Mouse (Mus musculus) megakaryocyte, embryonic 14.5 days (primary cell): ENCODE results near the gene Dctn2. TPM values are rescaled to one million over a fixed set of nuclear protein-coding genes. Genes with fewer than 3 reads are reported as not detected.
A peak's percentile ranks its signal among the peaks of the same experiment; 100 is the strongest.
"Not testable (repeated sequence)": the region's sequence is repeated elsewhere in the genome, so short reads cannot be mapped to it uniquely, and the experiment has no call there.

Experiments
- H3K27me3 ChIP-seq: replicated peaks from 2 replicates; pipeline ENCODE3; 2012; ENCODE audit warnings: inconsistent platforms
- H3K36me3 ChIP-seq: replicated peaks from 2 replicates; pipeline ENCODE3; 2012; ENCODE audit warnings: low read length, inconsistent platforms, mixed read lengths
- H3K4me1 ChIP-seq: 2 replicates; pipeline ENCODE4 v1.6.1; 2012; ENCODE audit warnings: inconsistent platforms
- H3K4me3 ChIP-seq: replicated peaks from 2 replicates; pipeline ENCODE3; 2012; ENCODE audit warnings: moderate library complexity, mild to moderate bottlenecking, inconsistent platforms
- H3K9me3 ChIP-seq: 2 replicates; pipeline ENCODE4 v1.6.1; 2012; ENCODE audit warnings: inconsistent platforms
- FLI1 ChIP-seq: IDR thresholded peaks from 2 replicates; pipeline ENCODE4 v1.6.1; 2012; ENCODE audit warnings: low read length, inconsistent platforms, mixed read lengths
- GATA1 ChIP-seq: IDR thresholded peaks from 3 replicates; pipeline ENCODE4 v1.6.1; 2012; ENCODE audit warnings: mixed read lengths, low read length, inconsistent platforms, borderline replicate concordance
- polyA plus RNA-seq: library from polyadenylated mRNA; stranded (reverse); fragments of >175 nt; gene quantifications from 2 replicates; pipeline ENCODE4 v1.2.3, GENCODE M21; 2012; ENCODE audit warnings: low replicate concordance; ENCODE audit not compliant: insufficient read depth

The Dctn2 gene
- polyA plus RNA-seq, 1 experiment = 219 TPM

DNA sequence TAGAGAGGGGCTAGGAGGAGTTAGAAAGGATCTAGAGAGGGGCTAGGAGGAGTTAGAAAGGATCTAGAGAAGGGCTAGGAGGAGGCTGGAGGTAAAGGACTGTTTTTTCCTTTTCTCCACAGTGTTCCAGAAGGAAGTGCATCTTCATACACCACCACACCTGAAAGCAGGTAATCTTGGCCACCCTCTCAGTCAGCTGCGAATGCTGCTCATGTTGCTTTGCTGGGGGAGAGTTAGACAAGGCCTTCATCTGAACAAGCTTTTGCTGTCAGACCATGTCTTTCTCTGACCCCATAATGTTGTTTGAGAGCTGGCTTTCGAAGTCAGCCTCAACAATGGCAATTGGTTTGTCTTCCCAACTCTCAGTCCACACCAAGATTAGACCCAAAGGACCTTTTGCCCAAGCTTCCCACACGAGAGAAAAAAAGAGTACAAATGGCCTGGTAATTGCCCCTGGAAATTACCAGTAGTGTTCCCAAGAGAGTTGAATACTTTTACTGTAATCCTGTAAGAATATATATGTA is 27.5 kb downstream of the Dctn2 start:
- Histone ChIP-seq H3K27me3 (no peaks in the 10 kb centered on the region), H3K4me1 (peaks cover 68% of the 10 kb centered on the region), H3K4me3 (peak overlapping the region; percentile 86), H3K36me3 (peaks cover 73% of the 10 kb centered on the region), H3K9me3 (no peaks in the 10 kb centered on the region)
- TF ChIP-seq FLI1 (no peak), GATA1 (no peak)

DNA sequence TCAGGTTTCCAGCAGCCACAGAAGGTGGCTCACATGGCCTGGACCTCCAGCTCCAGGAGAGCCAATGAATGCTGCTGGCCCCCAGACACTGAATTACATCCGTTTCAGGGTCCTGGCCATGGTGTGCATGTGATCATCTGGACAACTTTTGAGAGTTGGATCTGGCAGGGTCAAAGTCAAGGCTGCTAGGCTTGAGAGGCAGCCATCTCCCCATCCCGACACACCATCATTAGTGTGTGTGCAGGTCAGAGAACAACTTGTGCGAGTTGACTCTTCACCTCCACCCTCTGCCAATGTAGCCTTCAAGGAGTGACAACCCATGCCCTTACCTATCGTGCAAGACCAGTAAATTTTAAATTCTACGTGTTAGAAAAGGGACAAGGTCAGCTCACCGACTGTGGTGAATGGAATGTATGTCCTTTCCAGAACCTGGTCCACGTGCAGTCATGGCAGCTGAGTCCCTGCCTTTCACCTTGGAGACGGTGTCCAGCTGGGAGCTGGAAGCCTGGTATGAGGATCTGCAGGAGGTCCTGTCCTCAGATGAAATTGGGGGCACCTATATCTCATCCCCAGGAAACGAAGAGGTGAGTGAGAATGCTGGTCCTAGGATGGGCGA is 28.8 kb downstream of the Dctn2 start:
- Histone ChIP-seq H3K4me3 (peak overlapping the region; percentile 44), H3K27me3 (no peaks in the 10 kb centered on the region), H3K9me3 (no peaks in the 10 kb centered on the region), H3K36me3 (peaks cover 86% of the 10 kb centered on the region), H3K4me1 (peaks cover 59% of the 10 kb centered on the region)
- no peak for TF ChIP-seq GATA1
- no peak for TF ChIP-seq FLI1

DNA sequence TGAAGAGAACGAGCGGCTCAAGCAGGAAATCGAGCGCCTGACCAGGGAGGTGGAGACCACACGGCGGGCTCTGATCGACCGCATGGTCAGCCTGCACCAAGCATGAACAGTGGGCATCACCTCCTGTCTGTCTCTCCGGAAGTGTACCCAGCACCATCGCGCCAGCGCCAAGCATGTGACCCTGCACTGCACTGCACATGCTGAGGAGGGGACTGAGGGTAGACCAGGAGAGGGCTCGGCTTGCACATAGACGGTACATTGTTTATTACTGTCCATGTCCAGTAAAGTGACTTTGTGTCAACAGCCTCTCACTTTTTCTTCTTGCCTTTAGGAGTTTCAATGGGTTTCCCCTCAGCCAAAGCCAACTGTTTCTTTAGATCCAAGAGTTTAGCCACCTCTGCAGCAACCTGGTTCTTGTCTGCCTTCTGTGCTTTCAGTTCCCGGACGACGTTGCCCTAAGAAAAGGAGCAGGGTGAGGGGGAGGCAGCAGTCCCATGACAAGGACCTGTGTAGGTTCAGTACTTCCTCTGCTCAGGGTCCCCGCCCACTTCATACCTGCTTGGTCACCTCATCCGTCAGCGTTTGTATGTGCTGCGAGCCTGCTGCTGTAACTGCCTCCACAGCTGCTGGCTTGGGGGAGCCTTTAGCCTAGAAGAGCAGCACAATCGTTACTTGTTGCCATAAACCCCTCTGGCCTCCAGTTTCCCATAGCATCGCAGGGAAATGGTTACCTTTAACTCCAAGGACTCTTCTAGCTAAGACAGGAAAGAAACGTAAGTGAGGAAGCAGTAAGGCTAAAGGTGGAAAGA is 30.0 kb downstream of the Dctn2 start:
- peaks cover 98% of the 10 kb centered on the region for H3K36me3 ChIP-seq
- peaks cover 57% of the 10 kb centered on the region for H3K4me1 ChIP-seq
- TF ChIP-seq FLI1 (no peak), GATA1 (no peak)
- no peaks in the 10 kb centered on the region for H3K9me3 ChIP-seq
- peak overlapping the region; percentile 63 for H3K4me3 ChIP-seq
- no peaks in the 10 kb centered on the region for H3K27me3 ChIP-seq

DNA sequence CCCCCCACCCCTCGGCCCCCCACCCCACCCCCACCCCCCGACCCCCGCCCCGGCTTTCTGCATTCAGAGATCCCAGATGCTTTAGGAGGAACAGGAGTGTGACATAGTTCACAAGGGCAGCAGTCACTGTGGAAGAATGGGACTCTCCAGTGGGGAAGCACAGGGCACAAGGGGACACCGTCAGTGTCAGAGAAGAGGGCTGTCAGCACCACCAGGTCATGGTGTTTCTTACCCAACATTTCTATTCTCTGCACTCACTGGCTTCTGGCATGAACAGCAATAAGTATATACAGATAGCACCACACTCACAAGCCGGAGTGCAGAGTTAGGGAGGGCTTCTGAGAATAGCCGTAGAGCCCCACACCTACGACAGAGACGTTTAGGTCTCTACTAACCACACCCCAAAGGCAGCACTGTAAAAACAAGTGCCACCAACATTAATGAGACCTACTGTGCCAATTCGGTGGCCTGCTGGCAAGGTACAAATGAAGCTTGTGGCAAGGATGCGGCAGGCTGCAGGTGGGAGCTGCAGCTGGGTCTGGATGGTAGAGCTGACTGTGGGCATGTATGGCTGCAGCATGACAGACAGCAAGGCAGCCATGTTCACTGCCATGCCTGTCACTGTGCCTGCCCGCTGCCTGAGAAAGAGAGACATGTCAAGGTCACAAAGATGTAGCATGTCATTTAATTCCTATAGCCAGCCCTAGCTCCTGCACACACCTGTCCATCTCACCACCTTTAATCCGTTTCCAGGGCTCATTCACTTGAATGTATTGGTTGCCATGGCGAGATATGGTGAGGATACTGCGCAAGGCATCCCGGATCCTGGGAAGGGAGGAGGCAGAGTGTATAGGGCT is 31.1 kb downstream of the Dctn2 start:
- H3K36me3 ChIP-seq = peaks cover 99% of the 10 kb centered on the region
- H3K4me1 ChIP-seq = peaks cover 53% of the 10 kb centered on the region
- no peaks in the 10 kb centered on the region for H3K9me3 ChIP-seq
- no peak for TF ChIP-seq GATA1
- TF ChIP-seq FLI1 = no peak
- H3K27me3 ChIP-seq = no peaks in the 10 kb centered on the region
- peak overlapping the region; percentile 55 for H3K4me3 ChIP-seq

DNA sequence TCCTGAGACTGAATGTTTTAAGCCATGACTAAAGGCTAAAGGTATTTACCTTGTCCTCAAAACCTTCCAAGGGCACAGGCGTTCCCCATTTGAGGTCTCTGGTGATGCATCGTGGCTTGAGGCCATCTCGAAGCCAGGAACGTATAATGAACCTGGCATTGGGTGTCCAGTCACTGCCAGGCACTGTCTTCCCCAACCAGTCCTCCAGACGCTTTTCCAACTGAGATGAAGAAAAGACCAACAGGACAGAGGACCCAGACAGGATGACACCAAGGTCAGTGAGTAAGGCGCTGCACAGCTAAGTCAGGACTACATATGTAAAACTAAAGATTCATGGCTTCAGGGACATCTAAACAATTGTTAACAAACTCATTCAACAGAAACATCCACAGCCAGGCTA is 34.2 kb downstream of the Dctn2 start:
- H3K4me1 ChIP-seq = peaks cover 30% of the 10 kb centered on the region
- no peaks in the 10 kb centered on the region for H3K27me3 ChIP-seq
- peaks cover 99% of the 10 kb centered on the region for H3K36me3 ChIP-seq
- no peaks in the 10 kb centered on the region for H3K9me3 ChIP-seq
- no peak overlapping the region for H3K4me3 ChIP-seq
- no peak for TF ChIP-seq GATA1
- no peak for TF ChIP-seq FLI1

DNA sequence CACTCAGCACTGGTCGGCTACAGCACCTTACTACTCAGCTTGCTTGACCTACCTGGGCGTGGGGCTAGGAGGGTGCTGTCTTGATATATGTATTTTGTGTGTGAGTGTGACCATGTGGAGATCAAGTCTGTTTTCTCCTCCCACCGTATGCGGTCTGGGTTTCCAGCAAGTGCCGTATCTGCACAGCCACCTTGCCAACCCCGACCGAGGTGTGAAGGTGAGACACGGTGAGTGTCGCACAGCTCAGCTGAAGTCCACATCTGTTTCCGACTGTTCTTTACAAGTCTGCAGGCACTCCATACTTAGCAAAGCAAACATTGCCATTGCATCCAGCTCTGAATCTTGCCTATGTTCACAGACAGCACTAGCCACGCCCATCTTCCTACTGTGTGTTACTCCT is 37.0 kb downstream of the Dctn2 start:
- peaks cover 13% of the 10 kb centered on the region for H3K4me1 ChIP-seq
- no peaks in the 10 kb centered on the region for H3K27me3 ChIP-seq
- H3K9me3 ChIP-seq = no peaks in the 10 kb centered on the region
- H3K36me3 ChIP-seq = peaks cover 99% of the 10 kb centered on the region
- peak overlapping the region; percentile 60 for H3K4me3 ChIP-seq
- no peak for TF ChIP-seq FLI1
- no peak for TF ChIP-seq GATA1

DNA sequence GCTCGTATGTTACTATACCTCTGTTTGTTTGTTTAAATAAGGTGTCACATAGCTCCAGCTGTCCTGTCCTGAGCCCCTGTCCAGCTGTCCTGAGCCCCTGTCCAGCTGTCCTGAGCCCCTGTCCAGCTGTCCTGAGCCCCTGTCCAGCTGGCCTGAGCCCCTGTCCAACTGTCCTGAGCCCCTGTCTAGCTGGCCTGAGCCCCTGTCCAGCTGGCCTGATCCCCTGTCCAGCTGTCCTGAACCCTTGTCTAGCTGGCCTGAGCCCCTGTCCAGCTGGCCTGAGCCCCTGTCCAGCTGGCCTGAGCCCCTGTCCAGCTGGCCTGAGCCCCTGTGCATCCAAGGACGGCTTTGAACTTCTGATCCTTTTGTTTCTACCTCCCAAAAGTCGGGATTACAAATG is 43.0 kb downstream of the Dctn2 start:
- not testable (repeated sequence) for H3K9me3 ChIP-seq, H3K4me3 ChIP-seq, H3K27me3 ChIP-seq
- Histone ChIP-seq H3K4me1 (peaks cover 52% of the 10 kb centered on the region), H3K36me3 (peaks cover 62% of the 10 kb centered on the region)

DNA sequence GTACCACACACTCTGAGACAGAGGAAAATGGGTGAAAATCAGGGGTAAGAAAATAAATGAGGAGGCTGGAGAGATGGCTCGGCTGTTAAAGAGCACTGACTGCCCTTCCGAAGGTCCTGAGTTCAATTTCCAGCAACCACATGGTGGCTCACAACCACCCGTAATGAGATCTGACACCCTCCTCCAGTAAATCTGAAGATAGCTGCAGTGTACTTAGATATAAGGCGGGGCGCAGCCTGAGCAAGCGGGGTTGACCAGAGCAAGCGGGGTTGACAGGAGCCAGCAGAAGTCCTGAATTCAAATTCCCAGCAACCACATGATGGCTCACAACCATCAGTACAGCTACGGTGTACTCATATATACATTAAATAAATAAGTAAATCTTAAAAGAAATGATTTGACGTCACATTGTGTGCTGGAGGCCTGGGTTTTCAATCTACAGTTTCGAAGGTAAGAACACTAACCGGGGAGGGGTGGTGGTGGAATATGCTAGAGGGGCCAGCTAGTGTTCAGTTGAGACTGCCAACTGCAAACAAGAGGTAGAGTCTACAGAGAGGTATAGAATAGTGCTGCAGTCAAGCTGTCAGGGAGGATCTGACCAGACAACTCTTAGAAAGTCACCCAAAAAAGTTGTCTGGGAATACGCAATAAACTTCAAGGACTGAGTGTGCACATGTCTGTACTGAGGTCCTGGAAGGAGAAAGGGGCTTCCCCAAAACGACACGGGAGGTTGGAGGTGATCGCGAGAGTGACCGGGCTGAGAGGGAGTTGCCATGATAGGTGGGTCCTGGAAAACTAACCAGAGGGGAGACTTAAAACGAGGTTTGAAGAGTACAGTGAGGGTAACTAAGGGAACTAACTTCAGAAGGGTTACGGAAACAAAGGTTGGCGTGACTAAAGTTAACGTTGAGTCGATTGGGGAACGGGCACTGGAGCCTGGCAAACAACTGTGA is 44.6 kb downstream of the Dctn2 start:
- no peak for TF ChIP-seq FLI1
- no peaks in the 10 kb centered on the region for H3K27me3 ChIP-seq

More for the DNA sequence above, 44.6 kb downstream of the Dctn2 start:
- Histone ChIP-seq H3K36me3 (peaks cover 46% of the 10 kb centered on the region), H3K4me1 (peaks cover 45% of the 10 kb centered on the region), H3K9me3 (peaks cover 3% of the 10 kb centered on the region; the same call in 1 of the 2 replicates), H3K4me3 (peak overlapping the region; percentile 97)
